Mouse (Mus musculus) neural tube, embryonic 11.5 days (tissue): Measurements from ENCODE around the gene Cggbp1. TPM values are rescaled to one million over a fixed set of nuclear protein-coding genes. Genes with fewer than 3 reads are reported as not detected.
"Not testable (repeated sequence)": the region's sequence is repeated elsewhere in the genome, so short reads cannot be mapped to it uniquely, and the experiment has no call there.

ENCODE experiments used
- ATAC-seq: fragments of 200-750 bp; cut with Nextera tagmentation; 2 replicates; pipeline ENCODE4 v1.8.0; 2017; ENCODE audit warnings: moderate number of reproducible peaks, mild to moderate bottlenecking, moderate TSS enrichment, moderate library complexity; ENCODE audit not compliant: insufficient read depth, low FRiP score, low TSS enrichment
- DNase-seq: peaks from one replicate; pipeline ENCODE4 v3.0.0-alpha.2; 2015; ENCODE audit warnings: low spot score
- H3K27ac ChIP-seq: fragments of 300-500 bp; sonication (generic); 2 replicates; pipeline ENCODE4 v1.5.1; 2014; ENCODE audit warnings: low read depth, mild to moderate bottlenecking, low read length
- H3K27me3 ChIP-seq: fragments of 300-500 bp; sonication (generic); 2 replicates; pipeline ENCODE4 v1.6.1; 2014; ENCODE audit warnings: mild to moderate bottlenecking, low read length, mixed read lengths; ENCODE audit not compliant: control insufficient read depth, insufficient read depth
- H3K36me3 ChIP-seq: fragments of 300-500 bp; sonication (generic); 2 replicates; pipeline ENCODE4 v1.6.1; 2014; ENCODE audit warnings: mild to moderate bottlenecking, low read length, moderate library complexity, mixed read lengths; ENCODE audit not compliant: control insufficient read depth, insufficient read depth
- H3K4me1 ChIP-seq: fragments of 300-500 bp; sonication (generic); 2 replicates; pipeline ENCODE4 v1.6.1; 2014; ENCODE audit warnings: low read length, mixed read lengths; ENCODE audit not compliant: control insufficient read depth, insufficient read depth
- H3K4me2 ChIP-seq: fragments of 300-500 bp; sonication (generic); 2 replicates; pipeline ENCODE4 v1.6.1; 2014; ENCODE audit warnings: low read depth, mild to moderate bottlenecking, moderate library complexity
- H3K4me3 ChIP-seq: fragments of 300-500 bp; sonication (generic); 2 replicates; pipeline ENCODE4 v1.5.1; 2014; ENCODE audit warnings: low read depth, low read length
- H3K9ac ChIP-seq: fragments of 300-500 bp; sonication (generic); 2 replicates; pipeline ENCODE4 v1.6.1; 2014; ENCODE audit warnings: mild to moderate bottlenecking, low read length
- H3K9me3 ChIP-seq: fragments of 300-500 bp; sonication (generic); 2 replicates; pipeline ENCODE4 v1.6.1; 2016; ENCODE audit warnings: low read length; ENCODE audit not compliant: control insufficient read depth
- WGBS: fragments of 180-500 bp; shearing (Covaris S2); extraction: QIAGEN DNeasy Blood & Tissue Kit; methylation state at CpG from one replicate; pipeline ENCODE4 v1.1.7; 2014; 5-methylcytosine and 5-hydroxymethylcytosine counted together
- polyA plus RNA-seq: library from polyadenylated mRNA; unstranded; fragments of >200 nt; fragmentation: Nextera tagmentation; extraction: Ambion mirVana; gene quantifications from 2 replicates; pipeline ENCODE4 v1.2.1, GENCODE M21; 2014

Gene Cggbp1
- polyA plus RNA-seq, 1 experiment from 2014 or later, result 126 TPM

GRCm38 (mm10) chr16:64865841-64866240 is 14.0 kb downstream of the Cggbp1 start:
- H3K36me3 ChIP-seq, result not testable (repeated sequence)
- WGBS, result 93% methylated on average over 8 of the region's 8 CpGs

GRCm38 (mm10) chr16:64868613-64869012 is 16.8 kb downstream of the Cggbp1 start:
- ATAC-seq (no peak), DNase-seq (no peak)
- no peaks in the 10 kb centered on the region for H3K4me1 ChIP-seq
- H3K9ac ChIP-seq, result no peak overlapping the region
- H3K4me2 ChIP-seq, result no peak overlapping the region
- H3K27ac ChIP-seq, result no peak overlapping the region
- H3K9me3 ChIP-seq, result no peaks in the 10 kb centered on the region
- H3K4me3 ChIP-seq, result no peak overlapping the region
- WGBS, result 86% methylated on average over 6 of the region's 6 CpGs
- H3K27me3 ChIP-seq, result no peaks in the 10 kb centered on the region
- H3K36me3 ChIP-seq, result no peaks in the 10 kb centered on the region

More at GRCm38 (mm10) chr16:64865841-64866240, 14.0 kb downstream of the Cggbp1 start:
- H3K4me1 ChIP-seq, H3K4me2 ChIP-seq, ATAC-seq, H3K9ac ChIP-seq, H3K9me3 ChIP-seq, H3K27ac ChIP-seq, H3K4me3 ChIP-seq, DNase-seq, H3K27me3 ChIP-seq: not testable (repeated sequence)

GRCm38 (mm10) chr16:64869621-64870020 is 17.8 kb downstream of the Cggbp1 start:
- DNase-seq (no peak), ATAC-seq (no peak)
- no peak overlapping the region for H3K4me2 ChIP-seq
- no peak overlapping the region for H3K9ac ChIP-seq
- WGBS, result 84% methylated on average over 2 of the region's 2 CpGs
- H3K4me3 ChIP-seq, result no peak overlapping the region
- no peaks in the 10 kb centered on the region for H3K36me3 ChIP-seq
- no peak overlapping the region for H3K27ac ChIP-seq
- H3K4me1 ChIP-seq, result no peaks in the 10 kb centered on the region
- H3K9me3 ChIP-seq, result no peaks in the 10 kb centered on the region
- H3K27me3 ChIP-seq, result no peaks in the 10 kb centered on the region

- H3K4me3 ChIP-seq, result no peak overlapping the region
- WGBS, result 28% methylated on average over 3 of the region's 3 CpGs
- no peak for ATAC-seq
Measured at GRCm38 (mm10) chr16:64872296-64872695, 20.5 kb downstream of the Cggbp1 start.

GRCm38 (mm10) chr16:64872841-64873240 is 21.0 kb downstream of the Cggbp1 start:
- Histone ChIP-seq H3K4me1 (no peaks in the 10 kb centered on the region), H3K4me2 (peak overlapping the region; percentile 38), H3K4me3 (peak overlapping the region; percentile 23), H3K36me3 (no peaks in the 10 kb centered on the region), H3K9ac (no peak overlapping the region), H3K27ac (no peak overlapping the region), H3K9me3 (no peaks in the 10 kb centered on the region), H3K27me3 (no peaks in the 10 kb centered on the region)
- 12% methylated on average over 7 of the region's 7 CpGs for WGBS
- DNase-seq, result no peak
- no peak for ATAC-seq

More at GRCm38 (mm10) chr16:64872296-64872695, 20.5 kb downstream of the Cggbp1 start:
- no peak for DNase-seq
- Histone ChIP-seq H3K4me2 (no peak overlapping the region), H3K27me3 (no peaks in the 10 kb centered on the region), H3K27ac (no peak overlapping the region), H3K9me3 (no peaks in the 10 kb centered on the region), H3K9ac (no peak overlapping the region), H3K4me1 (no peaks in the 10 kb centered on the region), H3K36me3 (no peaks in the 10 kb centered on the region)

DNA sequence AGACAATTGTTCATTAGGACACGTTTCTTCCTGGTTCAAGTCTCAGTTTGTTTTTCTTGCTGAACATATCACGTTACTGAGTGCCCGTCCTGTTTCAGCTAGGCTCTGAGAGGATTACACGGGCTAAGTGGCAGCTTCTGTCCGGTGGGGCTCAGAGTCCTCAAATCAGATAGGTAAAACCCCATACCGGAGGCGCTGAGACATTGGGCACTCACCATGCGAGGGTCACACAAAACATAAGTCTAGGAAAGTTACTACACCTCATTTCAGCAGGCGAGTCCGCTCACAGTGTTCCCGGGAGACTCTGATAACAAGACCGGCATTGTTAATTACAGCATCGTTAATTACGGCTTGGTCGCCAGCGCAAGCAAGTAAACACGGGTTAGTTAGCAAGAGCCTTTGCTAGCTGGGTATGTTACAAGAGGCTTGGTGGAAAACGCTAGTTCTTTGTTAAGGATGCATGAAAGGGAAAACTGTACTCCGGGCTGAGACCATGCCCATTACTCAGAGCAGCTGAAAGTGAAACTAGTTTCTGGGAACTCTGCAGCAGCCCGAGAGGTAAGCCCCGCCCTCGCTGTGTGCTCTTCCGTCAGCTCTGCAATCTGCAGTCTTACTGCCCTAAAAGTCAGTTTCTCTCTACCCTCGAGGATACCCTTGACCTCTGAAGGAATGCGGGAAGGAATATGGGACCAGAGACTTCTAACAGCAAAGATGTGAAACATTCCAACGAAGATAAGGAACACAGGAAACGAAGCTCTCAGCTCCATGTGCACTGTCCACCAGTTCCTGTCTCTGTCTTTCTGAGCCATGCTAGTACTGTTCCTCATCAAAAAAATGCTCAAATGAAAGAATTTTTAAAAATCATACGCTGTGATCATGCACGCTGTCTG is 21.9 kb downstream of the Cggbp1 start:
- ATAC-seq (peak; percentile 94), DNase-seq (peak; percentile 78)
- H3K27ac ChIP-seq, result peak overlapping the region; percentile 47; the same call in 1 of the 2 replicates
- WGBS, result 5% methylated on average over 29 of the region's 29 CpGs
- H3K4me2 ChIP-seq, result peak overlapping the region; percentile 50
- no peaks in the 10 kb centered on the region for H3K36me3 ChIP-seq
- H3K27me3 ChIP-seq, result no peaks in the 10 kb centered on the region
- no peaks in the 10 kb centered on the region for H3K9me3 ChIP-seq
- peak overlapping the region; percentile 57 for H3K9ac ChIP-seq
- no peaks in the 10 kb centered on the region for H3K4me1 ChIP-seq
- H3K4me3 ChIP-seq, result peak overlapping the region; percentile 55

DNA sequence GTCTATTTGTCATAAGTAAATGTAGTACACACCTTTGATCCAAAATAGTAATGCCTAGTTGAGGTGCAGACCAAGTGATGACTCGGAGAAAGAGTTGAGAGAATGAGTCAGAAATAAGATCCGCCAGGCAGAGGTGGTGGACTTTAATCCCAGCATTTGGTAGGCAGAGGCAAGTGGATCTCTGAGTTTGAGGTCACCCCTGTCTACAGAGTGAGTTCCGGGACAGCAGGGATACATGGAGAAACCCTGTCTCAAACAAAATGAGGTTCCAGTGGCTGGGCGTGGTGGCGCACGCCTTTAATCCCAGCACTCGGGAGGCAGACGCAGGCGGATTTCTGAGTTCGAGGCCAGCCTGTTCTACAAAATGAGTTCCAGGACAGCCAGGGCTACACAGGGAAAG is 23.6 kb downstream of the Cggbp1 start:
- no peak overlapping the region for H3K27ac ChIP-seq
- H3K36me3 ChIP-seq, result no peaks in the 10 kb centered on the region
- no peaks in the 10 kb centered on the region for H3K27me3 ChIP-seq
- 94% methylated on average over 10 of the region's 10 CpGs for WGBS
- H3K9me3 ChIP-seq, result no peaks in the 10 kb centered on the region
- H3K4me1 ChIP-seq, result no peaks in the 10 kb centered on the region
- ATAC-seq (no peak), DNase-seq (no peak)
- no peak overlapping the region for H3K4me2 ChIP-seq
- H3K4me3 ChIP-seq, result no peak overlapping the region
- no peak overlapping the region for H3K9ac ChIP-seq

DNA sequence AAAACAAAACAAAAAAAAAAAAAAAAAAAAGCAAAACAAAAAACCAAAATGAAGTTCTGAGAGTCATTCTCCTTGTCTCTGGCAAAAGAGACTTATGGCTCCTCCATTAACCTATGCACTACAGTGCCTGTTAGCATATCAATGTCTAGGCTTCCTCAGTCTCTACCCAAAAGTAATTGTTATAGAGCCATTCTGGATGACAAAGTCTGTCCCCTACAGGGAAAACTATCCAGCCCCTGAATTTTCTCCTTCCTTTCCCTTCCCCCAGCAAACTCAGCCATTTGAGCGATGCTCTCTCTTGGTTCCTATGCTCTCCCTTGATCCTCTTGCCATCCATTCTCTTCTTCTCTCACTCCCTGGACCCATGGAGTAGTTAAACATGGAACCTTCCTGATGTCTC is 24.0 kb downstream of the Cggbp1 start:
- Histone ChIP-seq H3K36me3 (no peaks in the 10 kb centered on the region), H3K9me3 (no peaks in the 10 kb centered on the region), H3K9ac (no peak overlapping the region), H3K4me1 (no peaks in the 10 kb centered on the region), H3K27me3 (no peaks in the 10 kb centered on the region), H3K27ac (no peak overlapping the region), H3K4me3 (no peak overlapping the region), H3K4me2 (no peak overlapping the region)
- ATAC-seq, result no peak
- 84% methylated on average over 1 of the region's 1 CpGs for WGBS
- DNase-seq, result no peak
